Mouse (Mus musculus): ENCODE results near the gene Mtmr4.

DNA sequence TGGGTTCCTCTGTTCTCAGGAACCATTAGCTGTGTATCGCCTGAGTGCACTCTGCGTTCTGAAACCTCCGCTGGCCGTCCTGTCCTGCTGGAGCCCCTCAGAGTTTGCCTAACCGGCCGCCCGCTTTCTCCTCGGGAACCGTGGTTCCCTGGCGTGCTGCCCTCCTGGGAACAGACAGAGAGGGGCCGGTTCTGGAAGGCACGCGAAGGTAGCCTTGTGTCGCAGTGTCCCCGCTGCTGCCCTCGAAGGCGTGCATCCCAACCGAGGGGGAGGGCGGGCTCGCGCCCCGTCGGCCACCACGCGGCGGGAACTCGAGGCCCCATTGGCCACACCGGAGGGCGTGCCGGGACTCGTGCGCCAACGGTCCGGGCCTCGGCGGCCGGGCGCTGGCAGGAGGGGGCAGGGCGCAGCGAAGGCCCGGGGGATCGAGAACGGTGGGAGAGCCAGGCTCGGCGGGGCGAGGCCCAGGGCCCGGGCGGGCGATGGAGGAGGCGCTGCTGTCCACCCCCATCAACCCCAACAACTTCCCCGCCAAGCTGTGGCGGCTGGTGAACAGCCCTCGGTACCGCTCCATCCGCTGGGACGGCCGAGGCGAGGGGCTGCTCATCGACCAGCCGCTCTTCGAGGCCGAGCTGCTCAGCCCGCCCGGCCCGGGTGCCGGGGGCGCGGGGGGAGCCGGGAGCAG, 25.0 kb downstream of the Mtmr4 start, which contains the start of gene Hsf5:
- TF ChIP-seq CTCF (IDR thresholded peaks at IDR 0.05; ENCODE audit: borderline replicate concordance, insufficient read depth, low read length) (no peak), POLR2A (IDR thresholded peaks at IDR 0.05; ENCODE audit: low read depth, low read length) (no peak)

Measured in embryonic fibroblast, embryonic 13.5 days (primary cell).